Mouse (Mus musculus) embryonic stem cell, embryonic (primary cell): Measurements from ENCODE around the gene Grrp1.

ENCODE experiments used
- CTCF ChIA-PET, 4 experiments: fragments of 300-600 bp in 2 of 4; fragments of 350-600 bp in 2 of 4; sonication (Branson Sonifier 250); formaldehyde crosslinking; loops; one replicate each; lab custom pipeline; 2022; ENCODE audit warnings: inconsistent platforms in 2 of 4; lab: Charles Lee
- POLR2A ChIA-PET, 4 experiments: fragments of 300-600 bp in 2 of 4; fragments of 350-600 bp in 2 of 4; sonication (Branson Sonifier 250); formaldehyde crosslinking; loops; one replicate each; lab custom pipeline; 2022; ENCODE audit warnings: antibody characterized with exemption in 4 of 4, inconsistent platforms in 1 of 4; lab: Charles Lee

Grrp1 gene

DNA sequence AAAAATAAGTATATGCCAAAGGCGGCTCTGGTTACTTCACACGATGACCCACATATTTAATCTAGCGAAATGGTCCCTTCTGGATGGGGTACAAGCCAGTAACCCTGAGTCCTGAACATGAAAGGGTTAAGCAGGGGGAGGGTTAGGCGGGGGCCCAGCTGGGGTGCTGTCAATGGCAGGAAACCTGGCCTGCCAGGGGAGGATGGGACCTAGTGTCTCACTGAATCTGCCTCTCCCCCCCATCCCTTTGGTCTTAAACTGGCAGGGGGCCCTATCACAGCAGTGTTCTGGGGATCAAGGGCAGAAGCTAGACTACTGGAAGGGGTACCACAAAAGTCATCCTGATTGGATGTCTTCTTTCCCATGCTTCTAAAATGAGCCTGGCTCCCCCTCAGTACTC, 1.9 kb upstream of the Grrp1 start:
- ChIA-PET POLR2A (interaction anchor here in 2 of 4 experiments (0.6 to 6.3 kb wide), 9 partner anchors 8 to 903 kb away, joined by 3 to 43 read pairs (median 4); partner anchors contain the start of gene Cep85 (in 1 of the 2)), CTCF (interaction anchor here in 2 of 4 experiments (0.8 to 1.1 kb wide), 3 partner anchors 9 to 11 kb away, joined by 3 read pairs; partner anchors contain the start of gene Gm30191 (in 1 of the 2))

DNA sequence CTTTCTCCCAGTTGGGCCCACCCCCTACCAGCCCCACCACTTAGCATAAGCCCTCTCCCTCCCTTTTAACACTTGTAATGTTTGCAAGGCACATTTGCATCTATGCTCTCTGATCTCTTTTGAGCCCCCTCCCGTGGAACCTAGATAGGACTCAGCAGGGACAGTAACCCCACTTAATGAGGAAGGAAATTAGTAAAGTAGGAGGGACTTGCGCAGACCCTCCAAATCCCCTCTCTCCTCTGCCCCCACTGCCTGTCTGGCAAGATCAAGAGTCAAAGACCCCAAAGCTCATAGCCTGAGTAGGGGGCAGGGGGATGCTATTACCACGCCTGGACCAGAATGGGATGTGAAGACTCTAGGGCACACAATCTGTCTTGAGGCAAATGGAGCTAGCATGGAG, 929 bp upstream of the Grrp1 start:
- CTCF ChIA-PET, result interaction anchor here (0.6 to 2.5 kb wide), 9 partner anchors 8 to 68 kb away, joined by 3 to 8 read pairs (median 3); partner anchors contain the start of genes Cep85 (in 1 of the 4) and Gm30191 (in 1 of the 4)

DNA sequence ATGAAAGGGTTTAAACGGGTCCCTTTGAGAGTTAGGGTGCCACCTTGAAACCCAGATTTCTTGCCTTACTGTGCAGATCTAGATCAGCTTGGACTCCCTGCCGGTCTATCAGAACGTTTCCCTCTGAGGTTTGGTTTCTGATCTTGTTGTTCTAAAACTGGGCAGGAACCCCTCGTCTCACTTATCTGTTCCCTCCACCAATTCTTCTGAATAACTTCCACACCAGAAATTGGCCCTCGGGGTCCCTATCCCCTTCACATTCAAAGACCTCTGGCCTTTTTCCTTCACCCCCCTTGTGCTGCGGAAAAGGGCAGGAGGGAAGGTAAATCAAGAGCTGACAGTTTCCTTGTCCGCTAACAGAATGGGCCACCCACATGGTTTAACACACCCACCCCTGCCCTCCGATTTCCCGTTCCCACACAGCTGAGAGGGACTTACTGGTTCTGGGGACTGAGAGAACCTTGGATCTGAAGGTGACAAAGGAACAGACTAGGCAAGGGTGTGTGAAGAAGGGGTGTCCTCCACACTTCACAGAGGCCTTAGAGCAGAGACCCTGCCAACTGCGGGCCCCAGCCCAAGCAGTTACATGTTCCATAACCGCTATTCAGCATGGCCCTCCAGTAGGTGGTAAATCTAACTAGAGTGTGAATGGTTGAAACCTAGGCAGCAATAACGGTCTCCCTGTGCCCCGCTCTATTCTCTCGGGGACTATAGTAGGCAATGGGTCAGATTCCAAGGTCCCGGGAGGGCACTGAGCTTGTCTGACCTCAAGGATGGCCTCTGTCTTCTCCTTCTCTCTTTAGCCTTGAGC, 790 bp downstream of the Grrp1 start:
- POLR2A ChIA-PET, result interaction anchor here in 3 of 4 experiments (0.5 to 6.3 kb wide), 18 partner anchors 10 to 341 kb away, joined by 3 to 43 read pairs (median 3); partner anchors contain the start of genes Cep85 (in 2 of the 3), Stmn1 (in 1 of the 3) and Trim63 (in 1 of the 3)
- CTCF ChIA-PET, result interaction anchor here (0.5 to 2.8 kb wide), 14 partner anchors 10 to 143 kb away, joined by 3 to 18 read pairs (median 4); partner anchors contain the start of gene Pafah2 (in 1 of the 4)

More for the DNA sequence above, 929 bp upstream of the Grrp1 start:
- POLR2A ChIA-PET, result interaction anchor here in 3 of 4 experiments (0.6 to 6.3 kb wide), 16 partner anchors 8 to 669 kb away, joined by 3 to 43 read pairs (median 3); partner anchors contain the start of genes Cep85 (in 1 of the 3) and Rsrp1 (in 1 of the 3)

DNA sequence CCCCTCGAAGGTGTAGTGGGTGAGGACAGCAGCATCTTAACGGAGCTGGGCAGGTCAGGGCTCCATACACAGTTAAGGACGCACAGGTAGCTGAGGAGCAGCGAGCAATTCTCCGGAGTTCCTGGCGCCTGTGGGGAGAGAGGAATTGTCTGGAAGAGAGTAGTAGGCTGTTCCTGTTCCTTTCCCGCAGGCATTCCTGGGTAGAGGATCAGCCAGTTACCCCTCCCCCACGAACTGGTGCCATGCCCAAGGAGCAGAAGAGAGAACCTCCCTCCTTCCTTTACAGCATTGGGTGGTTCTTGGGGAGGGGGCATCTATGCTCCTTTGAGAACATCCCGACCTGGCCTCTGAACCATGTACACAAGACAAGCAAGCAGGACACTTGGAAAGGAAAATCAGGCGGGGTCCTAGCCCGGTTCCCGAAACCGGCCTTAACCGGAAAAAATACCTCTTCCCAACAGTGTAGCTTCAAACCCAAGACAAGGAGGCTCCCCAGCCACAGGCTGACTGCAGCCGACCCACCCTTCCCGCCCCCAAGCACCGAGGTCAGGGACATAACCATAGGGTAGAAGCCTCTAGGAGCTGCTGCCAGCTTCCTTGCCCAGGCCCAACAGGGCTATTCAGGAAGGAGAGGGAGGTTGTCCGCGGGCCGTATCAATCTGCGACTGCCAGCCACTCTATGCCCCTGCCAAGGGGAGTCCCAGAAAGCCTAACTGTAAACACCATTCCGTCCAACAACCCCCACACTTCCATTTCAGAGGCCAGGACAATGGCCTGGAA, 1.6 kb downstream of the Grrp1 start:
- ChIA-PET POLR2A (interaction anchor here in 3 of 4 experiments (0.6 to 6.3 kb wide), 10 partner anchors 11 to 1031 kb away, joined by 3 to 43 read pairs (median 4); partner anchors contain the start of genes Cep85 (in 1 of the 3), Stmn1 (in 1 of the 3) and Trim63 (in 1 of the 3)), CTCF (interaction anchor here (0.6 to 2.8 kb wide), 13 partner anchors 10 to 414 kb away, joined by 3 to 18 read pairs (median 3); partner anchors contain the start of genes Cep85 (in 1 of the 4) and Pafah2 (in 1 of the 4))

DNA sequence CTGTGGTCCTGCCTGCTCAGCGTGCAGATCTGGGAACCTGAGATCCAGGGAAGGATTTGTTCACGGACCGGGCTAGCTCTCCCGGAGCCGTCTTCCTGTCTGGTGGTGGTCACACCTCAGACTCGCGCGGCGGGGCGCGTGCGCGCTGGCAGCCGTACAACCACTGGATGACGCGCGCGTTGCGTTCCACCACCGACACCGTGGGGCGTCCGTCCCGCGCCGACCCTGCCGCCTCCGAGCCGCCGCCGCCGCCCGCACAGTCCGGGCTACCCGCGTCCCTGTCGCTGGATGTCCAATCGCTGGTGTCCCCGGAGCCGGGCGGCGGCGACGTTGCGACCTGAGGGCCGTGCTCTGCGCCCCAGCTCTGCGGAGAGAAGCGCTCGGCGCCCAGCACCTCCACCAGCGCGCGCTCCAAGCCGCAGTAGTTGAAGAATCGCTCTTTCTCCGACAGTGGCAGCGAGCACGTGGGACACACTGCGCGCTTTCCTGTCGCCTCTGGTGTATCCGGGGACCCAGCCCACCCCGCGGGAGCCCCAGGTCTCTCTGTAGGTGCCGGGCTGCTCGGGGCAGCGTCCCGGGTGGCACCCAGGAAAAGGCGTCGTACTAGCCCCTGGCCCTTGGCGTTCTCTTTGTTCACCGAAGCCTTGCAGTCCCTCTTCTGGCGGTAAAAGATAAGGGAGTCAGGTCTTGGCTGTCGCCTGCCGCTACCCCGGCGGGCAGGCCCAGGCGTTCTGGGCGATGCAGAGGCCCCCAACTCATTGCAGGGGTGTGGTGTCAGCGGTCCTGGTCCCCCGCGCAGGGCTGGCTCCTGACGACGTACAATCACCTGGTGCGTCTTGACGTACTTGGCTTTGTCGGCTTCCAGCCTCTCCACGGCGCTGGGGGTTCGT, 2.4 kb downstream of the Grrp1 start:
- CTCF ChIA-PET, result interaction anchor here (0.6 to 3.8 kb wide), 16 partner anchors 11 to 413 kb away, joined by 3 to 18 read pairs (median 4); partner anchors contain the start of genes Pafah2 (in 2 of the 4), Cep85 (in 1 of the 4) and Pdik1l (in 1 of the 4)
- POLR2A ChIA-PET, result interaction anchor here (0.6 to 6.3 kb wide), 20 partner anchors 12 to 1610 kb away, joined by 3 to 43 read pairs (median 4); partner anchors contain the start of genes Cep85 (in 1 of the 4), Cnksr1 (in 1 of the 4), Pdik1l (in 1 of the 4) and Trim63 (in 1 of the 4)

DNA sequence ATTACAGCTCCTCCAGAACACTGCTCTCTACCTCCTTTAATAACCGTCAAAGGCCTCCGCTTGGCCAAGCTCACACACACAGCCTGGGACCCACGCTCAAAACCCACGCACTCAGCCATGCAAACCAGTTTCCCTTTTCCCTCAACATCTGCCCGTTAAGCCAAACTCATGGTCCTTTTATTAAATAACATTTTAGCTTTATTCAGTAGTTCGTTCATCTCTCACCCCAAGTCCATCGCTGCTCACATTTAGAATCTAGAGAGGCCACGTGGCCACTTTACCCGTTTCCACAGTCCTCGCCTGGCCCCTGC, 3.0 kb downstream of the Grrp1 start:
- CTCF ChIA-PET, result interaction anchor here (0.5 to 3.8 kb wide), 18 partner anchors 12 to 451 kb away, joined by 3 to 18 read pairs (median 6); partner anchors contain the start of genes Cep85 (in 2 of the 4), Pafah2 (in 1 of the 4), Pdik1l (in 1 of the 4) and Slc30a2 (in 1 of the 4)
- POLR2A ChIA-PET, result interaction anchor here (0.6 to 2.4 kb wide), 23 partner anchors 9 to 1611 kb away, joined by 3 to 14 read pairs (median 4); partner anchors contain the start of genes Cep85 (in 2 of the 4), Cnksr1 (in 1 of the 4), Pafah2 (in 1 of the 4) and Pdik1l (in 1 of the 4)

DNA sequence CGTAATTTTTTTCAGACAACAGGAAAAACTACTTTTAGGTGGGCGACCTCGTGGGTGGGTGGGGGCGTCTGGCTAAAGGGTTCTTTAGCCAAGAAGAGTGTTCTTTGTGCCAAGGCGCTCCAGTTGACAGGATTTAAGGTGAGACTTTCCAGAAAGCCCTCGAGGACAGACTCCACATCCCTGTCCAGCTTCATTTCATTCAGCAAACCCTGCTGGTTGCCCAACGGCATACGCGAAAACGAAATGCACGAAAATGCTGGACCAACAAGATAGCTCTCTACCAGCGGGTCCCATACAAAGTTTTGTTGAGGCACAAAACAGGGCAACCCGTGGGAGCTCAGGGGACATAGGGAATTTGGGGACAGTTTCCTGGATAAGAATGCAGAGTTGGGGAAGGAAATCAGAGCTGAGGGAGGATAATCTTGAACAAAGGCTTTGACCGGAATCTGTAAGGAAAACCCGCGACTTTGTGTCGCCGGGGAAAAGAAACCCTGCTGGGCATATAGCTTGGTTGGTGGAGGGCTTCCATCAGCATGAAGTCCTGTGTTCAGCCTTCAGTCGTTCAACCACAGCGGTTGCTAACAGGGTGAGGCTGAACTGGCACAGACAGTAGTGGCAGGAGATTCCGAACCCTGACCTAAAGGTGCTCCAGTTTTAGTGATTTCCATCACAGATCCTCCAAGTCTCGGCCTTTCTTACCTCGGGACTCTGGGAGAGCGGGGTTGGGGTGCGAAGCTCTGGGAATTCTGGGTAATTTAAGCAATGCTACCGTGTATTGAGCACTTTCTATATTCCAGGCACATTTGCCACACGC, 3.6 kb downstream of the Grrp1 start:
- ChIA-PET POLR2A (interaction anchor here in 3 of 4 experiments (0.7 to 2.4 kb wide), 27 partner anchors 9 to 195 kb away, joined by 3 to 14 read pairs (median 3); partner anchors contain the start of genes Cep85 (in 2 of the 3), Cnksr1 (in 1 of the 3), Pafah2 (in 1 of the 3) and Pdik1l (in 1 of the 3)), CTCF (interaction anchor here (0.5 to 3.8 kb wide), 40 partner anchors 10 to 763 kb away, joined by 3 to 18 read pairs (median 4); partner anchors contain the start of genes Cep85 (in 2 of the 4), Pafah2 (in 1 of the 4), Pdik1l (in 1 of the 4) and Slc30a2 (in 1 of the 4))

DNA sequence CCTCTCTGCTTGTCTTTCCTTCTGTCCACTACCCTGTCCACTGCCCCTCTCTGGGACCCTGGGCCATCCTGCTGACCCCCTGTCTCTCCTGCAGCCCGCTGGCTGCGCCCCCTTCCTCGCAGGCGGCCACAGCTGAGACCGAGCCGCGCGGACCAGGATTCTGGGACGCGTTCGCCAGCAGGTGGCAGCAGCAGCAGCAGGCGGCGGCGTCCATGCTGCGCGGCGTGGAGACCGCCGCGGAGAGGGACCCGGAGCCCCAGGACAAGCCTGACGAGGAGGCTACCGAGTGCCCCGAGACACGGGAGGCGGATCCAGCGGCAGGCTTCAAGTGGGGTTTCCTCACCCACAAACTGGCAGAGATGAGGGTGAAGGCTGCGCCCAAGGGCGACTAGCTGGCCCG, 4.3 kb downstream of the Grrp1 start:
- CTCF ChIA-PET, result interaction anchor here (0.5 to 3.8 kb wide), 40 partner anchors 10 to 764 kb away, joined by 3 to 18 read pairs (median 4); partner anchors contain the start of genes Cep85 (in 2 of the 4), Pafah2 (in 1 of the 4), Pdik1l (in 1 of the 4) and Slc30a2 (in 1 of the 4)
- POLR2A ChIA-PET, result interaction anchor here in 2 of 4 experiments (0.6 to 2.4 kb wide), 17 partner anchors 8 to 196 kb away, joined by 3 to 14 read pairs (median 4); partner anchors contain the start of genes Cep85 (in 1 of the 2), Cnksr1 (in 1 of the 2) and Pdik1l (in 1 of the 2)

DNA sequence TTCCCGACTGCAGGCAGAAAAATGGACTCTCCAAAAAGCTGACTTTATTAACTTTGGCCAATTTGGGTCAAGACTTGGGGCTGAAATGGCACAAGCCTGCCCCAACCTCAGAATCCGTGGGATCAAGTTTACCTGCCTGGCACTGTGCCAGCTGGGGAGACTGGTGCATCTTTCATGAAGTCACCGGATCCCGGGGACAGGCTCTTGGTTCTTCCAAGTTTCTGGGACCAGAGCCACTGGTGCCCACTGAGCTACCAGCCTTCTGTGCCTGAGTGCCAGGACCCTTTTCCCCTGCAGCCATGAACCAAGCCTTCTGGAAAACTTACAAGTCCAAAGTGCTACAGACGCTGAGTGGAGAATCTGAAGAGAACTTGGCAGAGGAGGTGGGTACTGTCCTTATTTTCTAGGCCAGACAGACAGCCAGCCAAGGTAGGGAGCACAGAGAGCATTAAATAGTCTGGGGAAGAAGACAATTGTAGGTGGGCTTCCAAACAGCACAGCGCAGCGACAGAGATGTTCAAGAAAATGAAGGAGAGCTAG, 7.1 kb downstream of the Grrp1 start, which contains the start of gene Gm30191:
Gm30191 (plus strand) TSS at position 217 of the 540 bp plus-strand sequence.
- ChIA-PET CTCF (interaction anchor here in 2 of 4 experiments (0.7 to 1.5 kb wide), 5 partner anchors 9 to 146 kb away, joined by 3 to 4 read pairs (median 4); partner anchors contain the start of gene Cep85 (in 1 of the 2)), POLR2A (interaction anchor here in 3 of 4 experiments (0.6 to 2.9 kb wide), 5 partner anchors 21 to 81 kb away, joined by 3 to 6 read pairs (median 4); partner anchors contain the start of gene Cep85 (in 2 of the 3))

DNA sequence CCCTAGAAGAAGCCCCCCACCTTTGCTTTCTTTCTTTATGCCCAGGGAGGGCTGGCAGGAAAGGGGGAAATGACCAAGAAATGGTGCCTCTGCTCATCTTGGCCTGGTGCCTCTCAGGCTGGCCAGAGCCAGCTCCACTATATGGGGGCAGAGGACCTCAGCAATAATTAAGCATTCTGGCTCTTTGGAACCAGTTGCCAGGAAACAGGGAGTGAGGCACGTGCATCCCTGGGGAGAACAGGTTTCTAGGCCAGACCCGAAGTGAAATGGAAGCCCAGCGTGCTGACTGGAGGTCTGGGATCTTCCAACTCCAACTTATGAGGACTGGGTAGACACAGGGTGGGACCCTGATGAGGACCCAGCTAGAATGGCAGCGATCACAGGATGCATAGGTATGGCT, 7.7 kb downstream of the Grrp1 start:
- ChIA-PET CTCF (interaction anchor here in 2 of 4 experiments (0.9 to 1.9 kb wide), 4 partner anchors 10 to 147 kb away, joined by 3 to 9 read pairs (median 4); partner anchors contain the start of gene Cep85 (in 1 of the 2)), POLR2A (interaction anchor here in 2 of 4 experiments (0.6 to 2.9 kb wide), 5 partner anchors 22 to 80 kb away, joined by 3 to 6 read pairs (median 4); partner anchors contain the start of gene Cep85 (in 2 of the 2))

DNA sequence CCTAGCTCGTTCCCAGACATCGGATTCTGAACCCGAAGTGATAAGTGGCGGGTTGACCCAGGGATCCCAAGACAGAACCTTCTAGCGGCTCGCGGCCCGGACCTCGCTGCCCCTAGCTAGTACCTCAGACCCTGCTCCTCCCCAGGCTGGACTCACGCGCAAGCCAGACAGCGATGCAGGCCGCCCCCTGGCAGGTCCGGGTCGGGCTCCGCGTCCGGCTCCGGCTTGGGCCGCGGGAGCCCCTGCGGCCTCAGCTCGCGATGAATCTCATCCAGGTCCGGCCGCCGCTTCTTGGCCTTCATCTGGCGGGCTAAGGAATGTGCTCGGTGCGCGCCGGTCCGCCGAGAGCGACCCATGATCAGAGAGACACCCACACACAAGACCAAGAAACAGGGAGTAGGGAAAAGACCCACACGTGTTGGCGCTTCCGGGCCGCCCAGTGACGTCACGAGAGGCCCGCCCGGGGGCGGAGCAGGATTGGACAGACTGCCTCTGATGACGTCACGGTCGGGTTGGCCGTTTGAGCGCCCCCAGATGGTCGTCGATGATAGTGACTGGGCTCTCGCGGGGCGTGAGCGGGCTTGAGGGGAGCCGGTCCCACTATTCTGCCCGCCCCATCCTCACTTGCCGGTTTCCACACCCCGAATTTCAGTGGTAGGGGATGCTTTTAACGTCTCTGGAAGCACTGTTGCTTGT, 8.6 kb downstream of the Grrp1 start, which contains the start of gene Zfp593:
Zfp593 (minus strand) TSS at position 445 of the 696 bp plus-strand sequence.
- CTCF ChIA-PET, result interaction anchor here in 3 of 4 experiments (0.5 to 1.9 kb wide), 9 partner anchors 9 to 150 kb away, joined by 3 to 9 read pairs (median 3); partner anchors contain the start of genes Cep85 (in 1 of the 3) and Grrp1 (in 1 of the 3)
- POLR2A ChIA-PET, result interaction anchor here in 3 of 4 experiments (0.6 to 2.9 kb wide), 13 partner anchors 12 to 572 kb away, joined by 3 to 7 read pairs (median 4); partner anchors contain the start of genes Catsper4 (in 2 of the 3), Pdik1l (in 2 of the 3) and Slc30a2 (in 1 of the 3)

DNA sequence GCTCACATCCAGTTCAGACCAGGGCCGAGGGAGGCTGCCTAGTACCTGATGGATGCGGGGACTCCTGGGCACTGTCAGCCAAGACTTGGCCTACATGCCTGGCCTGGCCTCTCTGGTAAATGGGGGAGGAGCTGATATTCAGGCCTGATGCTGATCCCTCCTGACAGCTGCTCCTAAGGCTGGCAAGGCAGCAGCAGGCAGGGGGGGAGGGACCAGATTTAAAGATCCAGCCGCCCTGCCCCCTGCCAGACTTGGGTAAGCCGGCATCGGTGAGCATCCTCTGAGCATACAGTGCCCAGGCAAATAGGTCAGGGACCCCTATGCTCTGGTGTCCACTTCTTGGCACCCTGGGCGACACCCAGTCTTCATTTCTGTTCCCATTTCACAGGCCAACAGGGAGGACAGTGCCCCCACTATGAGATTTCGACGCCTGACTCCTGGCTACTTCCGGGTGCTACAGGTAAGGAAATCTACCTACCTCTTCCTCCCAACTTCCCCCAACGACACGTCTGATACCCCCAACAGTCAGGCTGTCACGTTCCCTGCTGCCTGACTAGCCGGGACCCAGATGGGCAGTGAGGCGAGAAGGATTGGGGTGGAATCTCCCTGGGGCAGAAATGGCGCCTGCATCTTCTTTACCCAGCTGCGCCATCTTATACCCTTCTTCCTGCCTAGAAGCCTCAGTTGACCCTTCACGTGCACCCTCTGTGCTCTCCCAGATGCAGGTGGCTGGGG, 10.2 kb downstream of the Grrp1 start, which contains the start of gene E130218I03Rik:
E130218I03Rik (plus strand) TSS at position 147 of the 735 bp plus-strand sequence.
- POLR2A ChIA-PET, result interaction anchor here in 2 of 4 experiments (1.3 to 2.9 kb wide), 7 partner anchors 10 to 186 kb away, joined by 3 to 6 read pairs (median 5); partner anchors contain the start of genes Catsper4 (in 1 of the 2) and Cep85 (in 1 of the 2)
- CTCF ChIA-PET, result interaction anchor here in 1 of 4 experiments (0.9 kb wide), 1 partner anchor 50 kb away, joined by 3 read pairs; no protein-coding TSS in a partner anchor
